Mouse (Mus musculus) granulocyte monocyte progenitor cell, adult 5-6 weeks (primary cell): ENCODE data around the gene Pigyl. TPM values are rescaled to one million over a fixed set of nuclear protein-coding genes. Genes with fewer than 3 reads are reported as not detected.
"Not testable (repeated sequence)": the region's sequence is repeated elsewhere in the genome, so short reads cannot be mapped to it uniquely, and the experiment has no call there.

Experiments used
- ATAC-seq: replicated peaks from 2 replicates; pipeline ENCODE4 v1.8.0; 2016; ENCODE audit warnings: mild to moderate bottlenecking, moderate TSS enrichment, inconsistent platforms; ENCODE audit not compliant: poor library complexity, severe bottlenecking
- total RNA-seq, 2 experiments: library from RNA; stranded (forward) in 1 of 2; stranded (reverse) in 1 of 2; fragments of 200-712, 200-1000 nt in 1 of 2; fragments of >200 nt in 1 of 2; fragmentation: Nextera tagmentation in 1 of 2; gene quantifications; 2 replicates each; pipeline ENCODE4 v1.2.3; 2014 to 2017

The Pigyl gene
- total RNA-seq, 2 experiments from 2014 or later, result 26.6 to 28.7 TPM

DNA sequence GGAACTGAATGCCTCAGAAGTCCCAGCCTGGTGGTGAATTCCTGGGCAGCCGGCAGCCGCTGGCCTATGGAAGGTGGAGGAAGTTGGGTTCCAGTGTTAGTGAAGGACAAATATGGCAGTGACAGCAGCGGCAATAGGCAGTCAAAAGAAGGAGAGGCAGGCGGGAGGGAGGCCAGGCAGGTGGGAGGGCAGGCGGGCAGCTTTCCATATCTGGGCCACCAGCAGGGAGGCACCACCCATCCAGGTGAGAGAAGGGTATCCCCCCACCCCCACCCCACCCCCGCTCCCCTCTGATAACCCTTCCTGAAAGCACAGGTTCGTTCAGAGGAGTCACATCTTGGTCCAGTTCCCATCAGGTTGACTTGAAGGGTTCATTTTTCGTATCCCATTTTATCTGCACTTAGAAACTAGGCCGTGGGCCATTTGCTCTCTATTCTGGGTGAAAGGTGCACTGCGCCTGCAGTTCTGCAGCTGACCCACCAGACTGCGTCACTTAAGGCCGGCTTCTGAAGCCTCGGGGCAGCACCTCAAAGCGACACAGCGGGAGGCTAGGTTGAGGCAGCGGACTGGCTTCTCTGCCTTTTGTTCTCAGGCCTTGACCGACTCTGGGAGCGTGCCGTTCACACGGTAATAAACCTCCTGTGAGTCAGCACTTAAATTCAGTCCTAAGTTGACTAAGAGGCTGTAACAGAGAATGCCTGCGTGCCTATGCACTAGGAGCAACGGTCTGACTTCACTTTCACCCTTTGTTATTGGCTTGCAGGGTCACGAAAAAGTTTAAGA is 19.7 kb upstream of the Pigyl start:
- no peak for ATAC-seq

DNA sequence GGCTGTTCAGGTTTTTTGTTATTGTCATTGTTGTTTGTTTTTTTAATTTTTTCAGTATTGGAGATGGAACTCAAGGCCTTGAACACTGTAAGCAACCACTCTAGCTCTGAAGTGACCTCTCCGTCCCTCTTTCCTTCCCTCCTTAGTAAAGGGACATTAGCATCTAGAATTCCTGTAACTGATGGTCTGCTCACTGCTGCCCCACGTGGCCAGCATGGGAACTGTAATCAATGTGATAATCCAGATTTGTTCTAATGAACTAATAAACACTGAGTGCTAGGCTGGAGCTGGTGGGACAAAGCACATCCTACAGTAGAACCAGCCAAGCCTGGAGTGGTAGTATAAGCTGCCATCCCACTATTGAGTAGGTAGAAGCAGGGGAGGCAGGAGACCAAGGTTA is 18.2 kb upstream of the Pigyl start:
- peak; percentile 53; the same call in 1 of the 2 replicates for ATAC-seq

DNA sequence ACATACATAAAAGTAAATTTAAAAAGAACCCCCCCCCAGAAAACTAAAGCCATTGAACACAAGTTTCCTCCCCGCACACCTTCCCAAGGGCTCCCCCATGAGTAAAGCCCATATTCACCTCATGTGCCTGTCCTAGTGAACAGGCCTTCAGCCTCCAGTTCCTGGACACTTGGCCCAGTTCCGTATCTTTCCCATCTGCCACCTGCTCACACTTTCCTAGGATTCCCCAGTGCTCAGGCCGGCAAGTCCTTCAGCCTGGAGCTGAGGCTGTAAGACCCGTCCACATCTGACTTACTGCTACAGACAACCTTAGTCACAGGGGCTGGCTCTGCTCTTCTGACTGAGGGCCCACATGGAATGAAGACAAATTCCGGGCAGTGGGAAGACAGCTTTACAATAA is 16.9 kb upstream of the Pigyl start:
- no peak for ATAC-seq

- peak; percentile 73 for ATAC-seq
These were observed 13.3 kb upstream of the Pigyl start for GRCm38 (mm10) chr9:22143108-22144037.

GRCm38 (mm10) chr9:22144304-22144965 is 12.2 kb upstream of the Pigyl start:
- ATAC-seq, result peak; percentile 78

DNA sequence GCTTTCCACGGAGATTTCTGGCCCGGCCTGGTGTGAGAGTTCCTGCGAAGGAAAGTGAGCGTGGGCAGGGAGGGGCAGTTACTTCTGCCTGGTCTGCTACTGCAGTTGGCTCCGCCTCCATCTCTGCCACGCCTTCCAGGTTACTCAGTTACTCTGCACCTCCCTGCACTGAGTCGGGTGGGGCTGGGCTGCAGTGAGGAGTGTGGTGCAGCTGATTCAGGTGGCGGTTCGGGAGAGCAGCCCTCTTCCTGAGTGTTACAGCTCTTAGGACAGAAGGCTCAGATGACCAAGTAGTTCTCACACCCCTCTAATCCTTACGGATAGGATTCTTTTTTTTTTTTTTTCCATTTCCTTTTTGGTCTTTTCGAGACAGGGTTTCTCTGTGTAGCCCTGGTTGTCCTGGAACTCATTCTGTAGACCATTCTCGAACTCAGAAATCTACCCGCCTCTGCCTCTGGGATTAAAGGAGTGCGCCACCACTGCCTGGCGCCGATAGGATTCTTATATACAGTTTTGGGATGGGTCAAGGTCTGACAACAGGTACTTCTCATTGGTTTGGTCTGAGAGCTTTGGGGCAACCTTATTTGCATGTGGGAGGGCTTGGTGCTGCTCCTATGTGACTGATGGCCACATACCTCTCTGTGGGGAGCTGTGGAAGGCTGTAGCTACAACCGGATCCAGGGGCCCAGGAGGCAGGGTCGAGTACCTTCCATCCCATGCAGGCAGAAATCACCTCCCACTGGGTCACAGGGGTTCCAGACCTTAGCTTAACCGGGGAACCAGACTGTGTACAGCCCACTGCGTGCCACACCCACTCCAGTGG is 7.0 kb upstream of the Pigyl start:
- ATAC-seq, result no peak

DNA sequence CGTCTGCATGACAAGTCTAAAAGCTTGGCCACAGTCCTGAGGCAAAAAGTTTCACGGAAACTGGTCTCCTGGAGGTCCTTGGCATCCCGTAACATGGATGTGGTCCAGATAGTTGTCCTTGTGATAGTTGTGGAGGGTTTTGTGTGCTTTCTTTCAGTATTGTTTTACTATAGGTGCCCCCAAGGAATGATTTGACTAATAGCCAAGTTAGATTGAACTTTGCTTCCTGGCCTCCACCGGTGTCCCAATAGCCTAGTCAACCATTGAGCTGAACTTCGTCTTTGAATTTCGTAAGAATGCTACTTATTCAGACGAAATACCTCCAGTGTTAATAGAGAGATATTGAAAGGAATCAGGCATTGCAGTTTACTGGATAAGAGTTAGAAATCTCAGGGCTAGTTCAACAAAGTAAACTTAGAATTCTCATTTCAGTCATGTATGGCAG is 6.4 kb upstream of the Pigyl start:
- ATAC-seq, result not testable (repeated sequence)

DNA sequence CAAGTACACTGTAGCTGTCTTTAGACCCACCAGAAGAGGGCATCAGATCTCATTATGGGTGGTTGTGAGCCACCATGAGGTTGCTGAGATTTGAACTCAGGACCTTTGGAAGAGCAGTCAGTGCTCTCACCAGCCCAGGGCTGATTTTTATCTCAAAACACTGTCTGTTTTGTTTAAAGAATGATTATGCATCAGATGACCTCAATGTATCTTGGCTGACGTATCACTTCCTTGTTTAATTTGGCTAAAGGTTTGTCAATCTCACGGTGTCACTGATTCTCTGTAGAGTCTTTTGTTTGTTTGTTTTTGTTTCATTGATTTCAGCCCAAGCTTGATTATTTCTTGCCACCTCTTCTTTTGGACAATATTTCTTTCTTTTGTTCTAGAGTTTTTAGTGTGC is 5.7 kb upstream of the Pigyl start:
- ATAC-seq, result no peak

GRCm38 (mm10) chr9:22153810-22154209 is 2.8 kb upstream of the Pigyl start:
- ATAC-seq, result no peak

DNA sequence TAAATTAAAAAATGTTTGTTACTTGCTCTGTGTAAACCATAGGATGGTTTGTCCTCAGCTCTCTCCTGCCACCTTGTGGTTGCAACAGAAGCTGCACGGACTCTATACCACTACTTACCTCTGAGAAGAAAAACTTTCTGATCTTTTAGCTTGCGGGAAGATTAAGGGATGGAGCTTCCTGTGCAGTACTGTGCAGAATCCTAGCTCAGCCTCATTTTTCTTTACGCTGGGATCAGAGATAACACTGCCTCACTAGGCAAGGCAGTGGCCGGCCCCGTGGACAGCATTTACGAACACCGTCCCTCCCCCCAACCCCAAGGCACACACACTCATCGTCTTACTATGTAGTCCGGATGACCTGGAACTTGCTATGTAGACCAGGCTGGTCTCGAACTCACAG is 1.0 kb upstream of the Pigyl start:
- peak; percentile 53 for ATAC-seq

DNA sequence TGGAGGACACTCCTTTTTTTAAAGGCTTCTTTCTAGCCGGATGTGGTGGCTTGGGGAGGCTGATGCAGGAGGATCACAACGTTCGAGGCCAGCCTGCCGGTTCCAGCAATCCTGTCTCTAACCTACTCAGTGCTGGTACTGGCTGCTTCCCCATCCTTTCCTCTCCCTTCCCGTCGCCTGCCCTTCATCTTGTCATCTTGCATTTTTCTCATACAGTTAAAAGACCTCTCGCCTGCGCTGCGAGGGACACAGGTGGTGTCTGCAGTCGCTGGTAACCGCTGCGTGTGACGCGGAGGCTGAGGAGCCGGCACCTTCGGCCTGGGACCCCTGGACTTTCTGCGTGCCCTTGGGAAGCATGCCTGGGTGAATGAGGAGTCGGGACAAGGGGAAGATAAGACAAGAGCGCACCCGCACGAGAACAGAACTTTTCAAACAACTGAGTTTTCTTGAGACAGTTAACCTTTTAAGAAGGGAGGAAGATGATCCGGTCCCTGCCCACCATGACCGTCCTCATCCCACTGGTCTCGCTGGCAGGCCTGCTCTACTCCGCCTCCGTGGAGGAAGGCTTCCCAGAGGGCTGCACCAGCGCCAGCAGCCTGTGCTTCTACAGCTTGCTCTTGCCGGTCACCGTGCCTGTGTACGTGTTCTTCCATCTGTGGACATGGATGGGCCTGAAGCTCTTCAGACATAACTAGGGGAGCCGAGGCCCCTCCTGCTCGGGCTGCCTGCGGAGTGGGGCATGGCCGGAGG is 1.0 kb downstream of the Pigyl start:
- no peak for ATAC-seq

DNA sequence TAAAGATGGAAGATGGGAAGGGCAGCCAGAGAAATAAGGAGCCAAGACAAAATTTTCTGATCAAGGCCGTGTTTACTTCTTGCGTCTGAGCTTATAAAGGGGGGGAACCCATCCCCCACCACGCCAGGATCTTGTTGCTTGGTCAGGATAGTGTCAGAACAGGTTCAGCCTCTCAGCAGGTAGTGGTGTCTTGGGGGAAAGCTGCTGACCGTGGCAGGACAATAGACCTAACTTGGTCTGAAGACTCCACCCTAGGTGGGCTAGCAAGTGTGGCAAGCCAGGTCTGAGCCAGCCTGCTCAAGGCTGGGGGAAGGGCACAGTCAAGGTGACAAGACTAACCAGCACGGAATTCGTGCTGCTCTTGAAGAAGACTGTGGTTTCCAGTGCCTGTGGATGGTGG is 4.7 kb downstream of the Pigyl start:
- no peak for ATAC-seq

DNA sequence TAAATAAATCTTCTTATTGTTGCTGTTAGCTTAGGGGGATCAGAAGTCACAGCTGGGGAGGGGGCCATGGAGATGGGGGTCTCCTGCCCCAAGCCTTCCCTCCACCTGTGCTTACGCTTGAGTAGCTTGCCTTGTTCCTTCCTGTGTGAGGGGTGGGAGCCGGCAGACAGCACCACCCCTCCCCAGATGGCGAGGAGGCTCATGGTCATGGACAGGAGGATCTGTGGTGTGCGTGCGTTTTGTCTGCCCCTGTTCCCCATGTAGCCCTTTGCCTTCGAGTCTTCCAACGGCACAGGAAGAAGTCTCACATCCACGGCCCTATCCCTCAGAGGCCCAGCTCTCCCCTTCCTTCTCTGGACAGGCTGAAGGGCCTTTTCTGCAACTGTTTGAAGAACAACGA is 5.7 kb downstream of the Pigyl start:
- ATAC-seq, result no peak

GRCm38 (mm10) chr9:22162912-22163311 is 6.3 kb downstream of the Pigyl start:
- ATAC-seq, result peak; percentile 59

GRCm38 (mm10) chr9:22164711-22165668 is 8.3 kb downstream of the Pigyl start:
- ATAC-seq, result peak; percentile 88

DNA sequence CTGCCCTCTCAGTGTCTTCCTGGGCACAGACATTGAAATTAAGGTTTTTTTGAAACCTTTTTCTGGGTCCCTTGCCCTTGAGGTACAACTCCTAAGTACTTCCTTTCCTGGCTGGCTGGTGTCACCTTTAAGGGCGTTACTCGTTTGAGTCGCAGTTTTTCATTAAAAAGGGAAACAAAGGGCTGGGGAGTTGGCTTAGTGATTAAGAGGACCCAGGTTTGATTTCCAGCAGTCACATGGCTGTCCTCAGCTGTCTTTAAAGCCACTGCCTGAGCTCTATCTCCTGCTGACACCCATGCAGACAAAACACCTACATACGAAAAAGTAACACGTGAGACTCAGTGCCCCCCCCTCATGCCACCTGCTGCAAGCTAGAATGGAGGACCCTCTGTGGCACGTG is 9.3 kb downstream of the Pigyl start:
- ATAC-seq, result no peak

- ATAC-seq, result no peak
These were observed 10.0 kb downstream of the Pigyl start for GRCm38 (mm10) chr9:22166686-22167085.

DNA sequence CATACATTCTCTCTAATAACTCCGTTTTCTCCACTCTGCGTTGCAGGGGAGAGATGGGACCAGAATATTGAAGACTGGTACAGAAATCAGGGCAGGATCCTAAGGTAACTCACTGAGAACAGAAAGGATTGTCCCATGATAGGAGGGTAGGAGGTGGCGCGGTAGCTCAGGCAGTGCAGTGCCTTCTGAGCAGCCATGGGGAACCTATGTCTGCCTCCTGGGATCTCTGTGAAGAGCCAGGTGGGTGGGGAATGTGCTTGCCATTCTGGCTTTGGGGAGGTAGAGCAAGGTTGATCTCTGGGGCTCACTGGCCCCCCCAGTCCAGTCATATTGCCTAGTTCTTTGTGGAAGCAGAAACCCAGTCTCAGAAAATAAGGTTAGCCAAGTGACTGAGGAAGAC is 11.1 kb downstream of the Pigyl start:
- no peak for ATAC-seq
